Comparison of ENCODE assay signal across 8 mouse cellular contexts in genomic region chr9:75407803-75408202, GRCm38 (mm10). TPM values are rescaled to one million over a fixed set of nuclear protein-coding genes. Genes with fewer than 3 reads are reported as not detected.
DNase-seq lines count a peak whose midpoint lies in the region; ATAC-seq and TF ChIP-seq lines count a peak whose summit lies in the region.

No protein-coding gene starts in this region.

- peaks cover 50% of the 10 kb centered on the region for H3K79me2 ChIP-seq in MEL (ENCODE audit: control insufficient read depth, insufficient read depth, low read length, poor library complexity)

- TF ChIP-seq POLR2A in MEL (IDR thresholded peaks at IDR 0.05; ENCODE audit: control insufficient read depth in 1 of 2, insufficient read depth in 1 of 2, low read depth in 1 of 2, low read length in 2 of 2, poor library complexity in 1 of 2): no peak

- WGBS in embryonic facial prominence, embryonic 13.5 days: 13% methylated on average over 10 of the region's 10 CpGs
- WGBS in heart, embryonic 15.5 days: 9% methylated on average over 10 of the region's 10 CpGs

- DNase-seq in adrenal gland, adult (ENCODE audit: inconsistent age in 2 of 2, low spot score in 1 of 2): peak; percentile 80 to 86
- no peak for DNase-seq in adrenal gland, postnatal 4 days (ENCODE audit: low spot score in 2 of 2)
- peak; percentile 77 for DNase-seq in MEL (ENCODE audit: low read depth, low spot score)
- DNase-seq in kidney, postnatal 4 days: peak; percentile 38 to 54
- DNase-seq in lung, postnatal 36 days: peak; percentile 62
- DNase-seq in splenic B cell, adult 2 months (ENCODE audit: low read depth, low spot score): peak; percentile 53

- no peaks in the 10 kb centered on the region for H3K27me3 ChIP-seq in MEL (ENCODE audit: control insufficient read depth in 1 of 2, insufficient read depth in 2 of 2, low read length in 2 of 2)
- H3K27me3 ChIP-seq in embryonic facial prominence, embryonic 13.5 days: no peaks in the 10 kb centered on the region
- H3K27me3 ChIP-seq in heart, embryonic 15.5 days: no peaks in the 10 kb centered on the region
- H3K27me3 ChIP-seq in splenic B cell, adult 2 months (ENCODE audit: control insufficient read depth, insufficient read depth, low read length, poor library complexity, severe bottlenecking): no peaks in the 10 kb centered on the region

- H3K4me2 ChIP-seq in embryonic facial prominence, embryonic 13.5 days: peak overlapping the region; percentile 84
- peak overlapping the region; percentile 87 for H3K4me2 ChIP-seq in heart, embryonic 15.5 days

- peak overlapping the region; percentile 34 to 70 for H3K4me3 ChIP-seq in MEL (ENCODE audit: control insufficient read depth in 1 of 2, insufficient read depth in 1 of 2, low read depth in 2 of 2, low read length in 2 of 2)
- peak overlapping the region; percentile 86 for H3K4me3 ChIP-seq in embryonic facial prominence, embryonic 13.5 days
- peak overlapping the region; percentile 32 for H3K4me3 ChIP-seq in heart, embryonic 15.5 days

- no peak for TF ChIP-seq RAD21 in MEL (IDR thresholded peaks at IDR 0.05; ENCODE audit: low read depth, low read length)

- H3K4me1 ChIP-seq in MEL (ENCODE audit: control insufficient read depth in 1 of 2, insufficient read depth in 2 of 2, low read length in 2 of 2): peaks cover 9 to 17% of the 10 kb centered on the region in 2 experiments
- H3K4me1 ChIP-seq in embryonic facial prominence, embryonic 13.5 days: peaks cover 46% of the 10 kb centered on the region
- H3K4me1 ChIP-seq in heart, embryonic 15.5 days (replicated peaks): peaks cover 57% of the 10 kb centered on the region

- peaks cover 0 to 26% of the 10 kb centered on the region in 2 experiments; a peak in 2 of 4 replicates for H3K36me3 ChIP-seq in MEL (ENCODE audit: control insufficient read depth in 1 of 2, insufficient read depth in 2 of 2, low read length in 2 of 2)
- no peaks in the 10 kb centered on the region for H3K36me3 ChIP-seq in embryonic facial prominence, embryonic 13.5 days
- no peaks in the 10 kb centered on the region for H3K36me3 ChIP-seq in heart, embryonic 15.5 days
- no peaks in the 10 kb centered on the region for H3K36me3 ChIP-seq in splenic B cell, adult 2 months (ENCODE audit: control insufficient read depth, insufficient read depth, low read length, poor library complexity, severe bottlenecking)

- no peaks in the 10 kb centered on the region for H3K9me3 ChIP-seq in MEL (replicated peaks; ENCODE audit: insufficient read depth, low read length)
- H3K9me3 ChIP-seq in embryonic facial prominence, embryonic 13.5 days: no peaks in the 10 kb centered on the region
- no peaks in the 10 kb centered on the region for H3K9me3 ChIP-seq in heart, embryonic 15.5 days (replicated peaks)

- TF ChIP-seq CTCF in MEL (IDR thresholded peaks at IDR 0.05 in 2 of 3, conservative IDR thresholded peaks at IDR 0.05 in 1 of 3; ENCODE audit: control insufficient read depth in 1 of 3, insufficient read depth in 1 of 3, low read depth in 2 of 3, low read length in 3 of 3, poor library complexity in 1 of 3, severe bottlenecking in 1 of 3): no peak

- peak overlapping the region; percentile 52 for H3K27ac ChIP-seq in MEL (ENCODE audit: control insufficient read depth, low read depth, low read length)
- H3K27ac ChIP-seq in embryonic facial prominence, embryonic 13.5 days: no peak overlapping the region
- H3K27ac ChIP-seq in heart, embryonic 15.5 days: peak overlapping the region; percentile 54; the same call in 1 of the 2 replicates

- TF ChIP-seq EP300 in MEL (IDR thresholded peaks at IDR 0.05; ENCODE audit: low read depth in 1 of 2, low read length in 2 of 2): no peak

- ATAC-seq in embryonic facial prominence, embryonic 13.5 days (ENCODE audit: insufficient number of reproducible peaks, insufficient read depth, low FRiP score, low TSS enrichment, low read depth): no peak
- ATAC-seq in heart, embryonic 15.5 days (replicated peaks; ENCODE audit: insufficient number of reproducible peaks, insufficient read depth, low FRiP score, low read depth): no peak

- peak overlapping the region; percentile 99 for H3K9ac ChIP-seq in MEL (ENCODE audit: control insufficient read depth, low read depth, low read length, poor library complexity, severe bottlenecking)
- peak overlapping the region; percentile 62 for H3K9ac ChIP-seq in embryonic facial prominence, embryonic 13.5 days
- H3K9ac ChIP-seq in heart, embryonic 15.5 days: peak overlapping the region; percentile 10; the same call in 1 of the 2 replicates

TF ChIP-seq in MEL, 35 proteins besides CTCF, POLR2A, EP300 and RAD21:
- TF ChIP-seq GATA1 (IDR thresholded peaks at IDR 0.05; ENCODE audit: low read depth, low read length): peak; percentile 44; the same call in 1 of the 2 replicates
- peak; percentile 45; the same call in 1 of the 2 replicates for TF ChIP-seq MAFK (IDR thresholded peaks at IDR 0.05; ENCODE audit: borderline replicate concordance, low read depth, low read length)
- peak; percentile 91 for TF ChIP-seq ZNF384 (IDR thresholded peaks at IDR 0.05; ENCODE audit: low read depth, low read length)
- TF ChIP-seq MYC (IDR thresholded peaks at IDR 0.05; ENCODE audit: low read depth, low read length): no peak
- TF ChIP-seq JUND (IDR thresholded peaks at IDR 0.05; ENCODE audit: low read depth, low read length): 0 out of 2 replicates have a peak, but pooled peaks have one; percentile 61

RNA-seq across cellular contexts. Expression of gene Mapk6, which starts 2.0 kb away (rescaled TPM):
- 10 to 100 TPM; 45.4 to 46.7 TPM for total RNA-seq in adrenal gland, postnatal 4 days (2021)
- total RNA-seq in MEL (2012; rRNA removed): 19.6 and 26.6 TPM in 2 replicates
- 10 to 100 TPM; 44.1 to 91.0 TPM for polyA plus RNA-seq in MEL (2012; ENCODE audit: insufficient read depth in 1 of 2, insufficient read length in 2 of 2, low read depth in 1 of 2, low replicate concordance in 2 of 2, missing spikeins in 1 of 2)
- polyA plus RNA-seq in embryonic facial prominence, embryonic 13.5 days (2015; fragmentation: Nextera tagmentation; extraction: Ambion mirVana): 68.3 and 79.4 TPM in 2 replicates
- polyA plus RNA-seq in heart, embryonic 15.5 days (2015; fragmentation: Nextera tagmentation; extraction: Ambion mirVana): 36.4 and 42.3 TPM in 2 replicates

RNA-seq across cellular contexts. Expression of gene Leo1, which starts 33.5 kb away (rescaled TPM):
- 10 to 100 TPM; 36.0 to 37.0 TPM for total RNA-seq in adrenal gland, postnatal 4 days (2021)
- total RNA-seq in MEL (2012; rRNA removed): 41.6 and 42.6 TPM in 2 replicates
- polyA plus RNA-seq in MEL (2012; ENCODE audit: insufficient read depth in 1 of 2, insufficient read length in 2 of 2, low read depth in 1 of 2, low replicate concordance in 2 of 2, missing spikeins in 1 of 2): 10 to 100 TPM in 1 of 2 experiments, not detected in 1; 49.0 TPM
- 51.0 and 51.1 TPM in 2 replicates for polyA plus RNA-seq in embryonic facial prominence, embryonic 13.5 days (2015; fragmentation: Nextera tagmentation; extraction: Ambion mirVana)
- 27.1 and 27.7 TPM in 2 replicates for polyA plus RNA-seq in heart, embryonic 15.5 days (2015; fragmentation: Nextera tagmentation; extraction: Ambion mirVana)

Comparison
In these comparisons a context has a peak if more than half of its experiments do, and no peak if none do; other contexts are left out.
1. DNase-seq: peak in adrenal gland, adult (2 of 2), MEL (single experiment), kidney, postnatal 4 days (2 of 2), lung, postnatal 36 days (single experiment) and splenic B cell, adult 2 months (single experiment); none in adrenal gland, postnatal 4 days (0 of 2).
2. H3K4me3 ChIP-seq: peak in every context shown above with its lines; median percentile 86 in embryonic facial prominence, embryonic 13.5 days; 52 in MEL; 32 in heart, embryonic 15.5 days.
3. H3K9ac ChIP-seq: peak in every context shown above with its lines; median percentile 99 in MEL; 62 in embryonic facial prominence, embryonic 13.5 days; 10 in heart, embryonic 15.5 days.